ENCODE assay signal across 7 mouse cellular contexts in the genomic region with DNA sequence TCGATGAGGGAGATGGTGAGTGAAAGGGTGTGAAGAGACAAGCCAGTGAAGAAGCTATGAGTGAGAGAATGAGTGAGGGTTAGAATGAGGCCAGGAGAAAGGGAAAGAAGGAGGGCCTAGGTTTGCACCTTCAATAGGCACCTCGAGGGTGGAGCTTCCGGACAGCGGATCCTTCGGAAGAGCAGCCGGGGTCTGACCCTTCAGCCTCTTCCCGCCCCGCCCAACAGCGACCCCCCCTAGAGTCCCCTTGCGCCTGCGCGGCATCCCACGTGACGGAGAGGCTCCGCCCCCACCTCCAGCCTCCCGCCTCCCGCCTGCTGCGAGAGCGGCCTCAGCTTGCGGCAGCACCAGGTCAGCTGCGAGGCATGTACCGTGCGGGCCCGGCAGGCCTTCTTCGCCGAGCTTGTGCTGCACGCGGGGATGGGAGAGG. TPM values are rescaled to one million over a fixed set of nuclear protein-coding genes. Genes with fewer than 3 reads are reported as not detected.
DNase-seq lines count a peak whose midpoint lies in the region; ATAC-seq lines count a peak whose summit lies in the region.

A gene (plus strand): TSS at position 275 of the 430 bp plus-strand sequence.

- WGBS in embryonic facial prominence, embryonic 12.5 days, result 2% methylated on average over 28 of the region's 28 CpGs
- WGBS in midbrain, embryonic 11.5 days, result 2% methylated on average over 24 of the region's 28 CpGs

- peak within 1 kb of the TSS; percentile 71 for H3K4me3 ChIP-seq in embryonic facial prominence, embryonic 12.5 days
- H3K4me3 ChIP-seq in midbrain, embryonic 11.5 days (ENCODE audit: low read depth, low read length), result peak within 1 kb of the TSS; percentile 60

- peak; percentile 95 for DNase-seq in adrenal gland, postnatal 14 days
- peak; percentile 99 for DNase-seq in heart, adult 11 months
- peak; percentile 84 for DNase-seq in kidney, adult 11 months
- peak; percentile 96 for DNase-seq in left cerebral cortex, postnatal 4 days
- DNase-seq in midbrain, embryonic 11.5 days (ENCODE audit: low spot score, missing footprints), result peak; percentile 99
- DNase-seq in skeletal muscle tissue, adult 2 months (ENCODE audit: low read depth, low spot score), result peak; percentile 86

- peaks cover 9% of the 10 kb centered on the region for H3K36me3 ChIP-seq in embryonic facial prominence, embryonic 12.5 days
- H3K36me3 ChIP-seq in midbrain, embryonic 11.5 days (ENCODE audit: control insufficient read depth, insufficient read depth, low read length), result no peaks in the 10 kb centered on the region

- H3K27me3 ChIP-seq in embryonic facial prominence, embryonic 12.5 days, result no peaks in the 10 kb centered on the region; the same call in 1 of the 2 replicates
- H3K27me3 ChIP-seq in midbrain, embryonic 11.5 days (ENCODE audit: control insufficient read depth, insufficient read depth, low read length), result no peaks in the 10 kb centered on the region

- peak within 1 kb of the TSS; percentile 90 for H3K9ac ChIP-seq in embryonic facial prominence, embryonic 12.5 days
- peak within 1 kb of the TSS; percentile 89 for H3K9ac ChIP-seq in midbrain, embryonic 11.5 days (ENCODE audit: low read length)

- intact Hi-C loops in left cerebral cortex, postnatal 4 days (cut with DNase I), result no loop called here

- H3K4me2 ChIP-seq in embryonic facial prominence, embryonic 12.5 days (replicated peaks), result peak within 1 kb of the TSS; percentile 91
- H3K4me2 ChIP-seq in midbrain, embryonic 11.5 days, result peak within 1 kb of the TSS; percentile 89

- no peaks in the 10 kb centered on the region for H3K9me3 ChIP-seq in embryonic facial prominence, embryonic 12.5 days
- H3K9me3 ChIP-seq in midbrain, embryonic 11.5 days (ENCODE audit: control insufficient read depth, low read length), result no peaks in the 10 kb centered on the region

- H3K27ac ChIP-seq in embryonic facial prominence, embryonic 12.5 days, result peak within 1 kb of the TSS; percentile 83
- no peak within 1 kb of the TSS for H3K27ac ChIP-seq in midbrain, embryonic 11.5 days (ENCODE audit: low read depth, low read length)

- H3K4me1 ChIP-seq in embryonic facial prominence, embryonic 12.5 days, result peaks cover 35% of the 10 kb centered on the region
- peaks cover 8% of the 10 kb centered on the region for H3K4me1 ChIP-seq in midbrain, embryonic 11.5 days (ENCODE audit: control insufficient read depth, insufficient read depth, low read length)

- ATAC-seq in embryonic facial prominence, embryonic 12.5 days (ENCODE audit: insufficient number of reproducible peaks, insufficient read depth, low FRiP score, low TSS enrichment), result peak; percentile 89
- ATAC-seq in midbrain, embryonic 11.5 days (ENCODE audit: low FRiP score), result peak; percentile 96

RNA-seq across cellular contexts. Expression of the gene that starts here (rescaled TPM):
- 40.3 and 43.1 TPM in 2 replicates for total RNA-seq in adrenal gland, postnatal 14 days (2021)
- polyA plus RNA-seq in embryonic facial prominence, embryonic 12.5 days (2016; fragmentation: Nextera tagmentation; extraction: Ambion mirVana), result 92.6 and 94.5 TPM in 2 replicates
- total RNA-seq in left cerebral cortex, postnatal 4 days (2021), result 10 to 100 TPM; 86.2 to 95.3 TPM
- 38.7 and 39.5 TPM in 2 replicates for polyA plus RNA-seq in midbrain, embryonic 11.5 days (2014; fragmentation: Nextera tagmentation; extraction: Ambion mirVana)
